16 mouse cellular contexts compared by ENCODE assay signal in the genomic region with DNA sequence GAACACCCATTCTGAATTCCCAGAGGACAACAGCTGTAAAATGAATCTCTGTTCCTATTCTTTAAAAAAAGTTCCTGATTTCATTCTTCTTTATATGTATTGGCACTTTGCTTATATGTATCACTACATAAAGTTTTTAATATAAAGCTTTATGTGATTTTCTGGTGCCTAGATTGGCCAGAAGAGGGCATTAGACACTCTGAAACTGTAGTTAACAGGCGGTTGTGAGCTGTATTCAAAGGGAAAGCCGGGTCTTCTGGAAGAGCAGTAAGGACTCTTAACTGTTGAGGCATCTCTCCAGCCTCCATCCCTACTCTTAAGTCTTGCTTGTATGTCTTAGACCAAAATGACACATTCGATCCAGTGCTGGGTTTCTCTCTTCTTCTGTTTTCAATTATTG.
A peak's percentile ranks its signal among the peaks of the same experiment; 100 is the strongest.
DNase-seq lines count a peak whose midpoint lies in the region; ATAC-seq and TF ChIP-seq lines count a peak whose summit lies in the region.
"Had no signal": no experiment of that assay in that cellular context is flagged by ENCODE, and none has a peak within 500 bp of the region (broad histone marks: within the 10 kb centered on the region; RNA-seq: fewer than 3 reads in every experiment).

No protein-coding gene starts in this region.

- intact Hi-C loops in heart, adult 2 months (cut with DNase I): no loop called here
- intact Hi-C loops in heart, postnatal 25 days (cut with DNase I): no loop called here

- H3K9ac ChIP-seq in heart, adult 2 months (ENCODE audit: low read depth, low read length): no peak overlapping the region
- no peak overlapping the region for H3K9ac ChIP-seq in lung, embryonic 14.5 days
- H3K9ac ChIP-seq: embryonic facial prominence, embryonic 13.5 days; forebrain, embryonic 12.5 days; lung, embryonic 15.5 days had no signal

- 0 out of 2 replicates have a peak, but pooled peaks have one; percentile 4 for TF ChIP-seq CTCF in heart, adult 2 months (IDR thresholded peaks at IDR 0.05)
- TF ChIP-seq CTCF in lung, embryonic 14.5 days (IDR thresholded peaks at IDR 0.05; ENCODE audit: low read depth): 0 out of 2 replicates have a peak, but pooled peaks have one; percentile 21

- H3K4me2 ChIP-seq in lung, embryonic 14.5 days: no peak overlapping the region
- H3K4me2 ChIP-seq: embryonic facial prominence, embryonic 13.5 days; forebrain, embryonic 12.5 days; lung, embryonic 15.5 days had no signal

- DNase-seq in heart, adult 2 months: no peak
- no peak for DNase-seq in heart, adult 9 months (ENCODE audit: low spot score in 2 of 2)
- peak; percentile 51 for DNase-seq in lung, embryonic 14.5 days
- no peak for DNase-seq in lung, adult 18-20 months
- peak; percentile 3 for DNase-seq in NIH3T3 (ENCODE audit: low read depth)
- DNase-seq in retina, postnatal 1 day: peak; percentile 17
- DNase-seq in cerebellum, postnatal 25 days: no peak
- DNase-seq in heart, postnatal 25 days (ENCODE audit: low spot score): no peak
- DNase-seq: adrenal gland, adult 8-10 months; cerebellum, adult 9-10 months; gastrocnemius, postnatal 10 days; heart, postnatal 36 days had no signal

- H3K27me3 ChIP-seq in heart, adult 2 months (ENCODE audit: control insufficient read depth, insufficient read depth, low read length): no peaks in the 10 kb centered on the region
- no peaks in the 10 kb centered on the region for H3K27me3 ChIP-seq in lung, embryonic 14.5 days (ENCODE audit: insufficient read depth, low read length)
- H3K27me3 ChIP-seq: embryonic facial prominence, embryonic 13.5 days; forebrain, embryonic 12.5 days; lung, embryonic 15.5 days had no signal

- H3K79me2 ChIP-seq in heart, adult 2 months (replicated peaks; ENCODE audit: control insufficient read depth, insufficient read depth, low read length): no peaks in the 10 kb centered on the region

- H3K36me3 ChIP-seq in heart, adult 2 months (ENCODE audit: control insufficient read depth, insufficient read depth, low read length): no peaks in the 10 kb centered on the region
- no peaks in the 10 kb centered on the region for H3K36me3 ChIP-seq in lung, embryonic 14.5 days (ENCODE audit: insufficient read depth)
- H3K36me3 ChIP-seq: embryonic facial prominence, embryonic 13.5 days; forebrain, embryonic 12.5 days; lung, embryonic 15.5 days had no signal

- no peak overlapping the region for H3K27ac ChIP-seq in heart, adult 2 months
- H3K27ac ChIP-seq in lung, embryonic 14.5 days (ENCODE audit: low read depth): no peak overlapping the region
- H3K27ac ChIP-seq: embryonic facial prominence, embryonic 13.5 days; forebrain, embryonic 12.5 days; lung, embryonic 15.5 days had no signal

- no peaks in the 10 kb centered on the region for H3K4me1 ChIP-seq in heart, adult 2 months (ENCODE audit: control insufficient read depth, insufficient read depth, low read length)
- H3K4me1 ChIP-seq in lung, embryonic 14.5 days (ENCODE audit: insufficient read depth): no peaks in the 10 kb centered on the region
- H3K4me1 ChIP-seq: embryonic facial prominence, embryonic 13.5 days; lung, embryonic 15.5 days had no signal

- no peak for TF ChIP-seq POLR2A in heart, adult 2 months (IDR thresholded peaks at IDR 0.05; ENCODE audit: insufficient read depth, low read depth, low read length)

- no peaks in the 10 kb centered on the region for H3K9me3 ChIP-seq in lung, embryonic 14.5 days (ENCODE audit: low read depth, low read length)
- H3K9me3 ChIP-seq: embryonic facial prominence, embryonic 13.5 days; forebrain, embryonic 12.5 days; lung, embryonic 15.5 days had no signal

- H3K4me3 ChIP-seq in heart, adult 2 months: no peak overlapping the region
- no peak overlapping the region for H3K4me3 ChIP-seq in lung, embryonic 14.5 days (ENCODE audit: low read depth, low read length)
- H3K4me3 ChIP-seq: embryonic facial prominence, embryonic 13.5 days; forebrain, embryonic 12.5 days; lung, embryonic 15.5 days had no signal

- no peak for ATAC-seq in lung, embryonic 14.5 days (ENCODE audit: insufficient read depth)
- ATAC-seq: inflammation-experienced regulatory T-cells, adult 6 months had no signal

- 54% methylated on average over 3 of the region's 3 CpGs for WGBS in heart, adult 2 months
- 52% methylated on average over 3 of the region's 3 CpGs for WGBS in lung, embryonic 14.5 days

- no peak for TF ChIP-seq EP300 in heart, adult 2 months (IDR thresholded peaks at IDR 0.05; ENCODE audit: insufficient read depth, low read depth, low read length)

Comparison
In these comparisons a context has a peak if more than half of its experiments do, and no peak if none do; other contexts are left out.
1. DNase-seq: peak in lung, embryonic 14.5 days (single experiment), NIH3T3 (single experiment) and retina, postnatal 1 day (single experiment); none in heart, adult 2 months (0 of 2), heart, adult 9 months (0 of 2), lung, adult 18-20 months (0 of 2), cerebellum, postnatal 25 days (0 of 2) and heart, postnatal 25 days (single experiment).